Mouse (Mus musculus) midbrain, embryonic 14.5 days (tissue): Measurements from ENCODE around the gene Smarcc2. TPM values are rescaled to one million over a fixed set of nuclear protein-coding genes. Genes with fewer than 3 reads are reported as not detected.

Source experiments
- ATAC-seq: fragments of 200-750 bp; cut with Nextera tagmentation; 2 replicates; pipeline ENCODE4 v1.8.0; 2017; ENCODE audit warnings: moderate number of reproducible peaks, moderate library complexity; ENCODE audit not compliant: low FRiP score, low TSS enrichment
- DNase-seq: peaks from one replicate; pipeline ENCODE4 v3.0.0-alpha.2; 2015
- H3K27ac ChIP-seq: fragments of 300-500 bp; sonication (generic); replicated peaks from 2 replicates; pipeline ENCODE4 v1.5.1; 2014; ENCODE audit warnings: mild to moderate bottlenecking, low read depth, low read length, moderate library complexity
- H3K27me3 ChIP-seq: fragments of 300-500 bp; sonication (generic); 2 replicates; pipeline ENCODE4 v1.6.1; 2014; ENCODE audit warnings: low read length, control low read depth, mixed read lengths; ENCODE audit not compliant: control insufficient read depth, insufficient read depth
- H3K36me3 ChIP-seq: fragments of 300-500 bp; sonication (generic); 2 replicates; pipeline ENCODE4 v1.6.1; 2014; ENCODE audit warnings: low read length, control low read depth; ENCODE audit not compliant: control insufficient read depth, insufficient read depth
- H3K4me1 ChIP-seq: fragments of 300-500 bp; sonication (generic); 2 replicates; pipeline ENCODE4 v1.6.1; 2014; ENCODE audit warnings: mild to moderate bottlenecking, antibody characterized with exemption, low read length, control low read depth; ENCODE audit not compliant: control insufficient read depth, insufficient read depth
- H3K4me2 ChIP-seq: fragments of 300-500 bp; sonication (generic); 2 replicates; pipeline ENCODE4 v1.6.1; 2014; ENCODE audit warnings: mild to moderate bottlenecking, low read length, moderate library complexity
- H3K4me3 ChIP-seq: fragments of 300-500 bp; sonication (generic); replicated peaks from 2 replicates; pipeline ENCODE4 v1.5.1; 2014; ENCODE audit warnings: low read depth, low read length
- H3K9ac ChIP-seq: fragments of 300-500 bp; sonication (generic); replicated peaks from 2 replicates; pipeline ENCODE4 v1.6.1; 2014; ENCODE audit warnings: mild to moderate bottlenecking, low read length, moderate library complexity
- H3K9me3 ChIP-seq: fragments of 300-500 bp; sonication (generic); 2 replicates; pipeline ENCODE4 v1.6.1; 2016; ENCODE audit warnings: low read length, control low read depth, mixed read lengths; ENCODE audit not compliant: control insufficient read depth
- WGBS: fragments of 180-500 bp; shearing (Covaris S2); extraction: QIAGEN DNeasy Blood & Tissue Kit; methylation state at CpG from one replicate; pipeline ENCODE4 v1.1.7; 2014; 5-methylcytosine and 5-hydroxymethylcytosine counted together
- polyA plus RNA-seq: library from polyadenylated mRNA; unstranded; fragments of >200 nt; fragmentation: Nextera tagmentation; extraction: Ambion mirVana; gene quantifications from 2 replicates; pipeline ENCODE4 v1.2.1, GENCODE M21; 2014

Gene Smarcc2
- 172 and 229 TPM in 2 replicates for polyA plus RNA-seq

DNA sequence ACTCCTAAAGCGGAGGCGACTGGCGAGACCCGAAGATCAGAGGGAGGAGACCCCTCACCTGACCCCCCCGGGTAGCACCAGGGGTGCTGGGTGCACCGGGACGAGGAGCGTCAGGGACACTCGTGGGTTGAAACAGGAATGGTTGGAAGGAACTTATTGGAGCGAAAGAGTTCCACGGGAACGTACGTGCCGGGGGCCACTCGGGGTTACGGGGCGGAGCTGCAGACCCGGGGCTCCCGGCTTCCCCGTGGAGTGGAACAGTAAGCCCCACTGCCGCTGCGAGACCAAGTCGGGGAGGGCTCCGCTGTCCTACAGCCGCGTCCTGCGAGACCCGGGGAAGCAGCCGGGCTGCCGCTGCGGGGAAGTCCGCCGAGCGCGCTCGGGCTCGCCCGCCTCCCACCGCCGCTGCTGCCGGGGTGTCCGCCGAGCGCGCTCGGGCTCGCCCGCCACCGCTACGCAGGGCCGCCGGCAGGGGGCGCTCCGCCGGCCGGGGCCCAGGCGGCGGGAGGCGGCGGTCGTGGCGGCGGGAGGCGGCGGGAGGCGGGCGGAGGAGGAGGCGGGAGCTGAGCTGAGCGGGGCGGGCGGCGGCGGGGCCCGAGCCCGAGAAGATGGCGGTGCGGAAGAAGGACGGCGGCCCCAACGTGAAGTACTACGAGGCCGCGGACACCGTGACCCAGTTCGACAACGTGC is at the start of gene Smarcc2:
Gene Smarcc2 (plus strand): TSS at position 530 of the 690 bp plus-strand sequence.
- peak within 1 kb of the TSS; percentile 90 for H3K4me3 ChIP-seq
- peaks cover 11% of the 10 kb centered on the region for H3K4me1 ChIP-seq
- peak within 1 kb of the TSS; percentile 99 for H3K9ac ChIP-seq
- under 1% methylated on average over 72 of the region's 86 CpGs for WGBS
- no peaks in the 10 kb centered on the region for H3K27me3 ChIP-seq
- peak within 1 kb of the TSS; percentile 97 for H3K27ac ChIP-seq
- DNase-seq (peak; percentile 92), ATAC-seq (peak; percentile 85)
- no peaks in the 10 kb centered on the region for H3K9me3 ChIP-seq
- H3K4me2 ChIP-seq: peak within 1 kb of the TSS; percentile 93
- peaks cover 30% of the 10 kb centered on the region for H3K36me3 ChIP-seq

GRCm38 (mm10) chr10:128409692-128410559 is 49.1 kb upstream of the Smarcc2 start:
- Histone ChIP-seq H3K4me3 (peak overlapping the region; percentile 97), H3K4me1 (peaks cover 25% of the 10 kb centered on the region)
- 6% methylated on average over 36 of the region's 36 CpGs for WGBS

DNA sequence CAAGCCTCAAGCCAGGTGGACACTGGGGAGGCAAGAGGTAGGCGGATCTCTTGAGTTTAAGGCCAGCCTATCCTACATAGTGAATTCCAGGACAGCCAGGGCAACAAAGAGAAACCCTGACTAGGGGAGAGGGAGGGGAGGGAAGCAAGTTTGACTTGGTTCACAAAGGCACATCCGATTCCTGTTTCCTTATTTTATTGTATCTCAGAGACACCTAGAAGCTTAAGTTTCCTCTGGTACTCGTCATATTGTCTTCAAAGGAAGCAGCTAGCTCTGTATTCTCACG is 48.5 kb upstream of the Smarcc2 start:
- Histone ChIP-seq H3K27me3 (no peaks in the 10 kb centered on the region), H3K36me3 (peaks cover 30% of the 10 kb centered on the region), H3K4me3 (peak overlapping the region; percentile 97), H3K4me2 (peak overlapping the region; percentile 98), H3K9ac (peak overlapping the region; percentile 84; the same call in 1 of the 2 replicates), H3K27ac (peak overlapping the region; percentile 88; the same call in 1 of the 2 replicates), H3K4me1 (peaks cover 25% of the 10 kb centered on the region), H3K9me3 (no peaks in the 10 kb centered on the region)
- WGBS: 28% methylated on average over 4 of the region's 4 CpGs
- DNase-seq (no peak), ATAC-seq (no peak)

More at GRCm38 (mm10) chr10:128409692-128410559, 49.1 kb upstream of the Smarcc2 start:
- peak; percentile 89 for ATAC-seq
- Histone ChIP-seq H3K27ac (peak overlapping the region; percentile 88), H3K9me3 (no peaks in the 10 kb centered on the region), H3K4me2 (peak overlapping the region; percentile 98), H3K27me3 (no peaks in the 10 kb centered on the region), H3K36me3 (peaks cover 27% of the 10 kb centered on the region), H3K9ac (peak overlapping the region; percentile 66)
- peak; percentile 97 for DNase-seq

- Histone ChIP-seq H3K27me3 (no peaks in the 10 kb centered on the region), H3K27ac (peak within 1 kb of the TSS; percentile 93), H3K4me2 (peak within 1 kb of the TSS; percentile 98), H3K9ac (peak within 1 kb of the TSS; percentile 84), H3K4me1 (peaks cover 25% of the 10 kb centered on the region), H3K36me3 (peaks cover 30% of the 10 kb centered on the region), H3K9me3 (no peaks in the 10 kb centered on the region), H3K4me3 (peak within 1 kb of the TSS; percentile 97)
- ATAC-seq (peak; percentile 93), DNase-seq (peak; percentile 99)
- WGBS: under 1% methylated on average over 50 of the region's 50 CpGs
Observed at GRCm38 (mm10) chr10:128411211-128412054, 47.6 kb upstream of the Smarcc2 start, which contains the start of the genes Nabp2 and Rnf41. Gene Nabp2, minus strand, starts transcription at chr10:128411492. Gene Rnf41, plus strand, starts transcription at chr10:128411657.

DNA sequence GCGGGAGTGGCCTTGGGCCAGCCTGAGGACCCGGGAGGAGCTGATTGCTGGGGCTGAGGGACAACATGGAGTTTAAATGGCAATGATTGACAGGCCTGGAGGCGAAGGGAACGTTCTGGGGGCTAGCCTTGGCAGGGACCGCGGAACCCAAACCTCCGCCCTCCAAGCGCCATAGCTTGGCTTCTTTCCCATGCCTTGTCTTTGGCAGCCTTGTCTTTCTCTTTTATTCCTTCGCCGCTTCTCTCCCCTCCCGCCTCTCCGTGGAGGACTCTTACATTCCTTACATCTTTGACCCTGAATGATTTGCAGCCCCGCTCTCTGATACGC is 47.0 kb upstream of the Smarcc2 start:
- H3K4me3 ChIP-seq: peak overlapping the region; percentile 97
- H3K9ac ChIP-seq: peak overlapping the region; percentile 84
- H3K27ac ChIP-seq: peak overlapping the region; percentile 93
- peak; percentile 66 for DNase-seq
- peaks cover 35% of the 10 kb centered on the region for H3K36me3 ChIP-seq
- no peaks in the 10 kb centered on the region for H3K27me3 ChIP-seq
- H3K4me1 ChIP-seq: peaks cover 25% of the 10 kb centered on the region
- peak overlapping the region; percentile 98 for H3K4me2 ChIP-seq
- under 1% methylated on average over 14 of the region's 14 CpGs for WGBS
- no peak for ATAC-seq
- H3K9me3 ChIP-seq: no peaks in the 10 kb centered on the region

- Histone ChIP-seq H3K36me3 (peaks cover 37% of the 10 kb centered on the region), H3K4me2 (peak overlapping the region; percentile 98), H3K27ac (peak overlapping the region; percentile 93), H3K9ac (peak overlapping the region; percentile 84), H3K4me3 (peak overlapping the region; percentile 97), H3K27me3 (no peaks in the 10 kb centered on the region), H3K9me3 (no peaks in the 10 kb centered on the region), H3K4me1 (peaks cover 25% of the 10 kb centered on the region)
- no peak for DNase-seq
- no peak for ATAC-seq
- WGBS: 53% methylated on average over 1 of the region's 1 CpGs
Observed at GRCm38 (mm10) chr10:128412558-128412957, 46.5 kb upstream of the Smarcc2 start.

GRCm38 (mm10) chr10:128413076-128413475 is 46.0 kb upstream of the Smarcc2 start:
- Histone ChIP-seq H3K9ac (peak overlapping the region; percentile 84; the same call in 1 of the 2 replicates), H3K4me3 (no peak overlapping the region), H3K4me1 (peaks cover 22% of the 10 kb centered on the region), H3K27me3 (no peaks in the 10 kb centered on the region), H3K36me3 (peaks cover 37% of the 10 kb centered on the region), H3K27ac (no peak overlapping the region), H3K4me2 (peak overlapping the region; percentile 98), H3K9me3 (no peaks in the 10 kb centered on the region)
- 74% methylated on average over 1 of the region's 1 CpGs for WGBS
- no peak for DNase-seq
- no peak for ATAC-seq

- peaks cover 16% of the 10 kb centered on the region for H3K4me1 ChIP-seq
- no peak overlapping the region for H3K4me3 ChIP-seq
- DNase-seq (no peak), ATAC-seq (no peak)
- no peak overlapping the region for H3K4me2 ChIP-seq
- peaks cover 51% of the 10 kb centered on the region for H3K36me3 ChIP-seq
- H3K27ac ChIP-seq: no peak overlapping the region
- H3K9ac ChIP-seq: no peak overlapping the region
- H3K9me3 ChIP-seq: no peaks in the 10 kb centered on the region
- 95% methylated on average over 5 of the region's 5 CpGs for WGBS
- H3K27me3 ChIP-seq: no peaks in the 10 kb centered on the region
Observed at GRCm38 (mm10) chr10:128414848-128415247, 44.2 kb upstream of the Smarcc2 start.
